Mouse (Mus musculus) lung, adult 2 months (tissue): Measurements from ENCODE around the gene Krtdap.

ENCODE experiments used
- CTCF ChIP-seq: fragments of 200-500 bp; IDR thresholded peaks from 2 replicates; pipeline ENCODE4 v1.5.1; 2011; ENCODE audit warnings: mild to moderate bottlenecking, low read length, control low read depth; ENCODE audit not compliant: insufficient read depth
- POLR2A ChIP-seq: fragments of 200-500 bp; IDR thresholded peaks from 2 replicates; pipeline ENCODE4 v1.6.1; 2011; ENCODE audit warnings: low read depth, mild to moderate bottlenecking, control low read depth, low read length, borderline replicate concordance; ENCODE audit errors: extremely low read depth

GRCm38 (mm10) chr7:30758853-30759252 is 28.8 kb upstream of the Krtdap start:
- TF ChIP-seq CTCF (peak; percentile 29; the same call in 1 of the 2 replicates), POLR2A (no peak)
